Mouse (Mus musculus): Measurements from ENCODE around the gene Clcn5. TPM values are rescaled to one million over a fixed set of nuclear protein-coding genes. Genes with fewer than 3 reads are reported as not detected.
A peak's percentile ranks its signal among the peaks of the same experiment; 100 is the strongest.

The Clcn5 gene
- 2.9 and 3.8 TPM in 2 replicates for polyA plus RNA-seq (2015; fragmentation: Nextera tagmentation; extraction: Ambion mirVana)

DNA sequence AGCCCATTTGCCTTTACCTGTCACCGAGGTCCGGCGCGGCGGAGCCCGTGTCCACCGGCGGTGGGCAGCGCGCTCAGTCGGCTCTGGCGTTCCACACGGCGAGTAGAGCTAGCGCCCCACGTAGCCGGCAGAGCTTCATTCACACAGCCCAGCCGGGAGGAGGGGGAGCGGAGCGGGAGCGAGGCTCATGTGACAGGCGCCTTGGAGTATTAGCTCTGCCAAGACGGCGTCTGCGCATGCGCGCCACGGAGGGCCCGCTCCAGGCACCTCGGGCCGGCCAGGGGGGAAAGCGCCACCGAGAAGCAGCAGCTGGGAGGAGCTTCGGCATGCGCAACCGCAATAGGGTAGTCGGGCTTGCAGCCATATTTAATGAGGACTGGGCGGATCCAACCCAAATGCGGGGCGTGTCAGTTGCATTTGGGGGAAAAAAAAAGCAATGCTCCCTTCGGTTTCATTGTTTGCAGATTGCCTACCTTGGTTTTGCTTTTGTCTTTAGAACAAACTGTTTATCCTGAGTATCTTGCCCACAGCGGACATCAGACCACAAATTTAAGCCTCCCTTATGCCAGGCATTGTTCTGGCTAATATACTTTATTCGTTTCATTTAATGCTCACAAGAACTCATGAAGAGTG is at the start of gene Clcn5:
Gene Clcn5 (minus strand): TSS at position 270 of the 633 bp plus-strand sequence.
- peak within 1 kb of the TSS; percentile 80 for H3K9ac ChIP-seq
- peak within 1 kb of the TSS; percentile 64 for H3K27ac ChIP-seq
- H3K9me3 ChIP-seq (replicated peaks): no peaks in the 10 kb centered on the region
- ATAC-seq (ENCODE audit: low read depth) (peak; percentile 96), DNase-seq (peak; percentile 91)
- H3K36me3 ChIP-seq: no peaks in the 10 kb centered on the region
- peak within 1 kb of the TSS; percentile 70 for H3K4me3 ChIP-seq (replicated peaks)
- 17% methylated on average over 40 of the region's 43 CpGs for WGBS (ENCODE audit: insufficient replicate concordance)
- H3K4me2 ChIP-seq: peak within 1 kb of the TSS; percentile 79
- no peaks in the 10 kb centered on the region; the same call in 1 of the 2 replicates for H3K4me1 ChIP-seq (replicated peaks)
- H3K27me3 ChIP-seq: no peaks in the 10 kb centered on the region

DNA sequence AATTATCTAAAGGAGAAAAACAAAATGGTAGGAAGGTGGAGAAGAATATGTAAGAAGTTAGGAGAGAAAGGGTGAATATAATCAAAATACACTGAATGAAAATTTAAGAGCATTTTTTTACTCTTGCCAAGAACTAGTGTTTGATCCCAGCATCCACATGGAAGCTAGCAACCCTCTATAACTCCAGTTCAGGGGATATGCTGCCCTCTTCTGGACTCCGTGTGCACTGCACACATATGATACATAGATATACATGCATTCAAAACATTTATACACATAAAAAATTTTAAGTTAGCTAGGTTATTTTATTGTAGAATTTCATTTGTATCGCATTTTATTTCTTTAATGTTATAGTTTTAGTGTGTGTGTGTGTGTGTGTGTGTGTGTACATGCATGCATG is 6.3 kb upstream of the Clcn5 start:
- Histone ChIP-seq H3K4me3 (replicated peaks) (no peak overlapping the region), H3K27ac (no peak overlapping the region), H3K4me1 (replicated peaks) (no peaks in the 10 kb centered on the region), H3K36me3 (no peaks in the 10 kb centered on the region), H3K9me3 (replicated peaks) (no peaks in the 10 kb centered on the region), H3K9ac (no peak overlapping the region), H3K4me2 (no peak overlapping the region), H3K27me3 (no peaks in the 10 kb centered on the region)
- ATAC-seq (ENCODE audit: low read depth) (no peak), DNase-seq (no peak)
- 7% methylated on average over 2 of the region's 2 CpGs for WGBS (ENCODE audit: insufficient replicate concordance)

DNA sequence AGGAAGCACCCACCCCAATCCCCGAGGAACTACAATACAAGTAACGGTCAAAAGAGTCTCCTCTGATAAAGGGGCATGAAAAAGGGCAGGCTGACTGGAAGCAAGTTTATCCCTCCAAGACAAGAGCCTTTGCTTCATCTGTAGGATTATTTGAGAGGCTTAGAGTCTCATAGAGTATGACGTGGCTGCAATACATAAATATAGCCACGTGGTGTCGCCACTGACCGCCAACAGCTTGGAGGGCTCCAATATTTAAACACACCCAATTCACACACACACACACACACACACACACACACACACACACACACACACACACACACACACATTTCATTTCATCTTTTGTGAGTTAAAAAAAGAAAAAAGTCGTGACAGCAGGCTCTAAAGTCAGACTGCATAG is 3.1 kb upstream of the Clcn5 start:
- DNase-seq (peak; percentile 3), ATAC-seq (ENCODE audit: low read depth) (no peak)
- Histone ChIP-seq H3K4me3 (replicated peaks) (no peak overlapping the region), H3K4me2 (no peak overlapping the region), H3K9me3 (replicated peaks) (no peaks in the 10 kb centered on the region), H3K4me1 (replicated peaks) (no peaks in the 10 kb centered on the region; the same call in 1 of the 2 replicates), H3K27me3 (no peaks in the 10 kb centered on the region), H3K9ac (no peak overlapping the region), H3K27ac (no peak overlapping the region), H3K36me3 (no peaks in the 10 kb centered on the region)
- WGBS (ENCODE audit: insufficient replicate concordance): 7% methylated on average over 7 of the region's 7 CpGs

DNA sequence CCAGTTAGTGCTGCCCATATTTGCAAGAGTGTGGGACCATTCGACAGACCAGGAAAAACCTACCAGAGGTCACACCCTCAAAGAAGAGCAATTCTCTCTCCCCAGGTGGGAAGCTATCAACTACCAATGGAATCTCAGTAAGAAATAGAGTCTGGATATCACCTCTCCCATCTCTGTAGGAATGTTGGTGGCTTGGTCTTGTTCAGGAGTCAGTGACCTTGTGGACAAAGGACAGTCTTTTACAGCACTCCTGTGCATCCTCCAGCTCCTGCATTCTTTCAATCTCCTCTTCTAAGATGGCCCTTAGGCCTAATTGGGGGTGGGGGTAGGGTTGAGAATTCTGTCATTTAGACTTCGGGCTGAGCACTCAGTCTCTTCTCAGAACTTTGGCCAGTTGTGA is 1.4 kb upstream of the Clcn5 start:
- H3K4me2 ChIP-seq: no peak overlapping the region
- H3K9me3 ChIP-seq (replicated peaks): no peaks in the 10 kb centered on the region
- H3K4me3 ChIP-seq (replicated peaks): no peak overlapping the region
- no peak overlapping the region for H3K27ac ChIP-seq
- no peaks in the 10 kb centered on the region for H3K36me3 ChIP-seq
- H3K9ac ChIP-seq: no peak overlapping the region
- WGBS (ENCODE audit: insufficient replicate concordance): 38% methylated on average over 2 of the region's 2 CpGs
- no peaks in the 10 kb centered on the region for H3K27me3 ChIP-seq
- H3K4me1 ChIP-seq (replicated peaks): no peaks in the 10 kb centered on the region; the same call in 1 of the 2 replicates
- no peak for DNase-seq
- no peak for ATAC-seq (ENCODE audit: low read depth)

DNA sequence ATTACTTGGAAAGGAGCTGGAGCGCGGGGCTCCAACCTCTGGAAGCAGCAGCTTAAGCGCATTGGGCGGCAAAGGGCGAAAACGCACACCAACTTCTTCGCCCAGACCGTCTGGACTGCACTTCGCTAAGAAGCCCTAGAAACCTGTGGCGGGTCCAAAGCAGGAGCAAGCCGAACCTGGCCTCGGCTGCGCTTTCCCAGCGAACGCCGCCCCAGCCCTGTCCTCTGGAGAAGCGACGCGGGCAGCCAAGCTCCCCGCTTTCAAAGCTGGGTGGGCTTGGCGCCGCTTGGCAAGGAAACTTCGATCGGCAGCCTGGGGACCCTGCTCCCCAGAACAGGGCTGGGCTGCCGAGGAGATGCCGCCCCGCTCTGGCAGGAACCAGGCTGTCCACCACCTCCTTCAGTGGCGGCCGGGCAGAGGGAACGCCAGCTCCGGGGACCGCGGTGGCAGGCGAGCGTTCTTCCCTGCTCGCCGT is 570 bp downstream of the Clcn5 start:
- H3K4me3 ChIP-seq (replicated peaks): peak overlapping the region; percentile 70
- peak; percentile 72 for ATAC-seq (ENCODE audit: low read depth)
- DNase-seq: no peak
- H3K4me1 ChIP-seq (replicated peaks): no peaks in the 10 kb centered on the region; the same call in 1 of the 2 replicates
- peak overlapping the region; percentile 80 for H3K9ac ChIP-seq
- H3K4me2 ChIP-seq: peak overlapping the region; percentile 79
- 12% methylated on average over 37 of the region's 37 CpGs for WGBS (ENCODE audit: insufficient replicate concordance)
- peak overlapping the region; percentile 64 for H3K27ac ChIP-seq
- no peaks in the 10 kb centered on the region for H3K27me3 ChIP-seq
- no peaks in the 10 kb centered on the region for H3K9me3 ChIP-seq (replicated peaks)
- H3K36me3 ChIP-seq: no peaks in the 10 kb centered on the region

DNA sequence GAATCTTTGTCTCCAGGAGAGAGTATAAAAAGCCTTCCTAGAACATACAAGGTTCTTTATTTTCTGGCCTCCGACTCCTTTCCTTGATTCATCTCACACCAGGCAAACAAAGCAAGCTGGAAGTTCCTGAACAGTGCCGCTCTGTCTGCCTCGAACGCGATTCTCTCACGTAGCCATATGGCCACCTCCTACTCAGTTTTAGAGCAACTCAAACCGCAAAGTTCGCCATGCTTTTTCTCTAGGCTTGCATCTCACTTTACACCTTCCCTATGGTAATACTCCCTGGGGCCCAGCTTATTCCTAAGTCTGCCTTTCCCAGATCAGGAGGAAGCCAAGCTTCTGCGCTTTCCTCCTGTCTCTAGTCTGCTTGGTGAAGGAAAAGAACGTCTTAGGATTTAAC is 4.0 kb downstream of the Clcn5 start:
- Histone ChIP-seq H3K4me1 (replicated peaks) (no peaks in the 10 kb centered on the region; the same call in 1 of the 2 replicates), H3K9me3 (replicated peaks) (no peaks in the 10 kb centered on the region), H3K9ac (no peak overlapping the region), H3K27me3 (no peaks in the 10 kb centered on the region), H3K27ac (no peak overlapping the region), H3K4me2 (no peak overlapping the region), H3K36me3 (no peaks in the 10 kb centered on the region), H3K4me3 (replicated peaks) (no peak overlapping the region)
- WGBS (ENCODE audit: insufficient replicate concordance): 60% methylated on average over 10 of the region's 10 CpGs
- DNase-seq: no peak
- ATAC-seq (ENCODE audit: low read depth): no peak

DNA sequence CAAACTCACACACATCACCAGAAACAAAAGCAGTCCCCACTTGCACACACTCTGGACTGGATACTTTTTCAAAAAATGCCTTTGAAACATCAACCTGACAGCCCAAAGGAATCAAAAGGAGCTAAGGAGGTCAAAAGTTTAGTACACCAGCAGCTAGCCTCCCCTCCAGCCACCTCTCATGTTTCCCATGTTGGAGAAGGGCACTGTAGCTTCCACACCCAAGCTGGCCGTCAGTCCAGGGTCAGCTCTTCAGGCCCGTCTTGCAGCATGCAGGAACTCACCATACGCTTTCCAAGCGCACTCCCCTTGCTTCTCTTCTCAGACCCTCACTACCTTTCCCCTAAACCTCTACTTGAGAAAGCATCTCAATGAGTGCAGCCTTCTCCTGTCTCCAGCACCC is 4.5 kb downstream of the Clcn5 start:
- Histone ChIP-seq H3K4me1 (replicated peaks) (no peaks in the 10 kb centered on the region; the same call in 1 of the 2 replicates), H3K4me2 (no peak overlapping the region), H3K4me3 (replicated peaks) (no peak overlapping the region), H3K27ac (no peak overlapping the region), H3K36me3 (no peaks in the 10 kb centered on the region), H3K9me3 (replicated peaks) (no peaks in the 10 kb centered on the region), H3K9ac (no peak overlapping the region), H3K27me3 (no peaks in the 10 kb centered on the region)
- 85% methylated on average over 4 of the region's 4 CpGs for whole genome bisulfite sequencing (ENCODE audit: insufficient replicate concordance)
- no peak for DNase-seq
- no peak for ATAC-seq (ENCODE audit: low read depth)

DNA sequence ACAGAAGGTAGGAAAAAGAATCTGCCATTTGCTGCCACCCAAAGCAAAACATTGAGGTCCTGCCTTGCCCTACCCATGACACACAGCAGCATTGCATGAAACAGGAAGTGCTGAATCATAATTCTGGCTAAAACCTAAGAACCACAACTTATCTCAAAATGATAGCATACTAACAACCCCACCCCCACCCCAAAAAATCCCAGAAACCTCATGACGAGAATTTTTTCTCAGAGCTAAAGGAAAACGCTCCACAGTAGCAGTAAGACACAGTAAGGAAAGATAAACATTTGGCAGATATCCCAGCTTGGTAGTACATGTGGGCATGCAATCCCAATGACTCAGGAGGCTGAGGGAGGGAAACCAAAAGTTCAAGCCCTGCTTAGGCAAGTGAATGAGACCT is 10.9 kb downstream of the Clcn5 start:
- H3K4me2 ChIP-seq: no peak overlapping the region
- H3K4me3 ChIP-seq (replicated peaks): no peak overlapping the region
- no peaks in the 10 kb centered on the region for H3K4me1 ChIP-seq (replicated peaks)
- H3K9ac ChIP-seq: no peak overlapping the region
- no peaks in the 10 kb centered on the region for H3K36me3 ChIP-seq
- H3K9me3 ChIP-seq (replicated peaks): no peaks in the 10 kb centered on the region
- no peak for ATAC-seq (ENCODE audit: low read depth)
- H3K27me3 ChIP-seq: no peaks in the 10 kb centered on the region
- DNase-seq: no peak
- H3K27ac ChIP-seq: no peak overlapping the region
- WGBS (ENCODE audit: insufficient replicate concordance): 16% methylated on average over 2 of the region's 2 CpGs

DNA sequence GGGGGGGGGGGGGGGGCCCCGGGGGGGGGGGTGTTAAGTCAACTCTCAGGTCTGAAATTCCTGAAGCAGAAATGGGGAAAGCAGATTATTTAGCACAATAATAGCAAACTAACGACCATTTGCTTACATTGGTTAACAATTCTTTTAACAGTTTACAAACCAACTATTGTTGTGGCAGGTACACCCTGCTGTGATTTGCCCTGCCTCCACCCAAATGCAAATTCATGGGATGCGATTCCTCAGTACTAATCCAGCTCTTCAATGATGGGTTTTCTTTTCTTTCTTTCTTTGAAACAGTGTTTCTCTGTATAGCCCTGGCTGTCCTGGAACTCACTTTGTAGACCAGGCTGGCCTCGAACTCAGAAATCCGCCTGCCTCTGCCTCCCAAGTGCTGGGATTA is 12.3 kb downstream of the Clcn5 start:
- Histone ChIP-seq H3K27ac (no peak overlapping the region), H3K27me3 (no peaks in the 10 kb centered on the region), H3K4me1 (replicated peaks) (no peaks in the 10 kb centered on the region), H3K9me3 (replicated peaks) (no peaks in the 10 kb centered on the region), H3K36me3 (no peaks in the 10 kb centered on the region), H3K4me2 (no peak overlapping the region), H3K4me3 (replicated peaks) (no peak overlapping the region), H3K9ac (no peak overlapping the region)
- 53% methylated on average over 4 of the region's 5 CpGs for WGBS (ENCODE audit: insufficient replicate concordance)
- ATAC-seq (ENCODE audit: low read depth): no peak
- no peak for DNase-seq

DNA sequence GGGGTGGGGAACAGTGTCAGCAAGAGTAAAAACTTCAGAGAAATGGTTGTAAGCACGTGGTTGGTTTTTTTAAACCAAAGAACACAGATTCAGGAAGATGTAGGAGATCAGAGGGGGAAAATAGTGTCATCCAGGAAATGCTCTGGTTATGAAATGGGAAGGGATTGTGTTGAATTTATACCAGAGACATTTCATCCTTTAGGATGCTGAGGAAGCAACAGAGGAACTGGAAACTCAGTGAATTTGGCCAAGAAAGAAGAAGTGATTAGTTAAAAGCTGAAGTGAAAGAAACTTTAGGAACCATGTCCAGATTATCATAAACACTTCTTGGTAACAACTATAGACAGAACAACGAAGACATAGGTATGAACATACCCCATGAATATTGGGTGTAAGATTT is 26.2 kb downstream of the Clcn5 start:
- Histone ChIP-seq H3K27ac (no peak overlapping the region), H3K9me3 (replicated peaks) (no peaks in the 10 kb centered on the region), H3K9ac (no peak overlapping the region), H3K4me2 (no peak overlapping the region), H3K36me3 (no peaks in the 10 kb centered on the region), H3K4me3 (replicated peaks) (no peak overlapping the region), H3K4me1 (replicated peaks) (no peaks in the 10 kb centered on the region), H3K27me3 (no peaks in the 10 kb centered on the region)
- DNase-seq (no peak), ATAC-seq (ENCODE audit: low read depth) (no peak)
- WGBS (ENCODE audit: insufficient replicate concordance): 64% methylated on average over 2 of the region's 2 CpGs

DNA sequence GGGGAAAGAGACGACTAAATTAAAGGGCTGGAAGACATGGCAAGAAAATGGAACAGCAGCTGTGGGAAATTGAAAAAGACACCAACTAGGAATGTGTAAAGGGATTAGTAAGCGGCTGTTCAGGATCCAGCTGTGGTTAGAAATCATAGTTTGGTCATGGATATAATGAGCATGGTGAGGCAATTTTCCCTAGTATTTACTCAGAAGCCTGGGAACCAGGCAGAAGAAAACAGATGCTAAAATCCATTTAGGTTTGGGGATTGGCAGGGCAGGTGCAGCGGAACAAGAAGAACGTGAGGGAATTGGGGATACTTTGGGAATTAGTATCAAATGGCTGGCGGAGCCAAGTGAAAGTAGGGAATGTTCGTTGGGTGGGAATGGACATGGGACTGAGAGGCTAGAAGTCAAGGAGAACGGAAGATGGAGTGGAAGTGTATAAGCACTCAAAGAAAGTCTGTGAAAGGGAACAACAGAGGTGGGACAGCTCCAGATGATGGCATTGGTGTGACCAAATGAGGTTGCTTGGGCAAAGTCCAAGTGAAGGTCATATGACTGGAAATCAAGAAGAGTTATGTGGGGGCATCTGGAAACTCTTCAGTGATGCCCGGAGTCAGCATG is 26.9 kb downstream of the Clcn5 start:
- H3K9me3 ChIP-seq (replicated peaks): no peaks in the 10 kb centered on the region
- no peak overlapping the region for H3K9ac ChIP-seq
- H3K36me3 ChIP-seq: no peaks in the 10 kb centered on the region
- no peak for ATAC-seq (ENCODE audit: low read depth)
- no peaks in the 10 kb centered on the region for H3K27me3 ChIP-seq
- no peaks in the 10 kb centered on the region for H3K4me1 ChIP-seq (replicated peaks)
- no peak overlapping the region for H3K4me2 ChIP-seq
- 75% methylated on average over 8 of the region's 8 CpGs for WGBS (ENCODE audit: insufficient replicate concordance)
- H3K27ac ChIP-seq: no peak overlapping the region
- no peak overlapping the region for H3K4me3 ChIP-seq (replicated peaks)
- DNase-seq: no peak

DNA sequence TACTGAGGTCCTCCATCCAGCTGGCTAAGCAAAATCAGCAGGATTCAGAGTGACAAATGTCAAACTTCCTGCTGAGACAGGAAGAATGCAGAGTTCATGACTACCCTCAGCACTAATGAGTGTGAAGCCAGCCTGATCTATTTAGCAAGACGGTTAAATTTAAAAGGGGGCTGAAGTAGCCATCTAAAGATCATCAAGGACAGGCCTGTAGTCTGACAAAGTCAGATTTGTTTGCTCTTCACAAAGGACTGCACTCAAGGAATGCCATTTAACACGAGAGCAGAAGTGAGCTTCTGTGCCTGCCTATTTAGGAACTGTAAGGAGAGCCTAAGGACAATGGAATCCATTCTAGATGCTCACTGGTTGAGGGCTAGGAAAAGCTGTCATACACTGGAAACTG is 30.2 kb downstream of the Clcn5 start:
- no peak for ATAC-seq (ENCODE audit: low read depth)
- Histone ChIP-seq H3K4me2 (no peak overlapping the region), H3K27me3 (no peaks in the 10 kb centered on the region), H3K4me3 (replicated peaks) (no peak overlapping the region), H3K9me3 (replicated peaks) (no peaks in the 10 kb centered on the region), H3K36me3 (no peaks in the 10 kb centered on the region), H3K27ac (no peak overlapping the region), H3K4me1 (replicated peaks) (no peaks in the 10 kb centered on the region), H3K9ac (no peak overlapping the region)
- 19% methylated on average over 2 of the region's 2 CpGs for WGBS (ENCODE audit: insufficient replicate concordance)
- DNase-seq: no peak

All from liver, embryonic 13.5 days (tissue).